Mouse (Mus musculus) stomach, postnatal 0 days (tissue): Measurements from ENCODE around the gene Uri1.

Experiments used
- CTCF ChIP-seq: IDR thresholded peaks from 2 replicates; pipeline ENCODE4 v1.5.1; 2016; ENCODE audit warnings: antibody characterized with exemption, low read depth, mild to moderate bottlenecking, moderate library complexity
- EP300 ChIP-seq: optimal IDR thresholded peaks from 2 replicates; pipeline ENCODE3; 2016; ENCODE audit warnings: antibody characterized with exemption

DNA sequence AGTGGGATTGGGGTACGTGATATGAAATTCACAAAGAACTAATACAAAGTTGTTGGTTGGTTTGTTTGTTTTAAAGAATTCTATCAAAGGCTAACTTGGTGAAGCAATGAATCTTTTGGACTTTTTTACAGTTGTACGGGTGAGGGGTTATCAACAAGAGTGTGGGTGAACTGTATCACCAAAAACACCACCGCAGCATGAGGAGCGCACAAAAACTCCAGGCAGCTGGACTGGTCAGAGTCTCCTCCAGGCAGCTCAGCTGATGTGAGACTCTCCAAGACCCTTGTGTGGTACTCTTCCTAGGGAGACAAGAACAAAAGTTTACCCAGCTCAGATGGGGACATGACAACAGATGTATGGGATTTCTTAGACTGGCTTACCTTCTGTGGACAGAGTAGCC, 7.8 kb upstream of the Uri1 start:
- TF ChIP-seq CTCF (no peak), EP300 (no peak)
